Mouse (Mus musculus) adrenal gland, postnatal 10 days (tissue): ENCODE data around the gene Erlin1. TPM values are rescaled to one million over a fixed set of nuclear protein-coding genes. Genes with fewer than 3 reads are reported as not detected.

Experiments
- DNase-seq: peaks from one replicate; pipeline ENCODE4 v3.0.0; 2021; ENCODE audit warnings: mixed read lengths
- total RNA-seq, 2 experiments: library from RNA; stranded (reverse); gene quantifications; 2 replicates each; pipeline ENCODE4 v1.2.3; 2021

Erlin1 gene
- total RNA-seq, 2 experiments from 2014 or later = 19.3 to 20.0 TPM

GRCm38 (mm10) chr19:43998802-43999527 lies 70.6 kb downstream of the Erlin1 start:
- DNase-seq = no peak

GRCm38 (mm10) chr19:43998101-43998500 lies 71.5 kb downstream of the Erlin1 start:
- no peak for DNase-seq

- DNase-seq = no peak
Measured at GRCm38 (mm10) chr19:43995427-43995826, 74.2 kb downstream of the Erlin1 start.

- DNase-seq = no peak
Measured at GRCm38 (mm10) chr19:43992464-43992863, 77.1 kb downstream of the Erlin1 start.

- DNase-seq = no peak
Measured at GRCm38 (mm10) chr19:43990362-43990761, 79.2 kb downstream of the Erlin1 start.

GRCm38 (mm10) chr19:43986069-43986794 lies 83.4 kb downstream of the Erlin1 start, which contains the start of gene Cpn1:
TSS of gene Cpn1 (minus strand) at chr19:43986556.
- DNase-seq = peak; percentile 16

Other genes starting within 250 kb of the Erlin1 start
- gene Dnmbp, start 129.6 kb downstream of the Erlin1 start, total RNA-seq = 10 to 100 TPM; 13.9 to 19.0 TPM
- gene Cpn1, start 83.2 kb downstream of the Erlin1 start, total RNA-seq = 10 to 100 TPM; 18.5 to 45.6 TPM
- 10 to 100 TPM; 15.8 to 32.2 TPM for gene Cyp2c23, start 40.6 kb downstream of the Erlin1 start, total RNA-seq
- gene Chuk, start 37.7 kb upstream of the Erlin1 start, total RNA-seq = 10 to 100 TPM; 48.6 to 52.9 TPM
- 10 to 100 TPM; 22.9 to 23.8 TPM for gene Cwf19l1, start 66.1 kb upstream of the Erlin1 start, total RNA-seq
- 10 to 100 TPM; 29.1 to 30.1 TPM for gene Bloc1s2, start 76.7 kb upstream of the Erlin1 start, total RNA-seq
- gene Pkd2l1, start 122.7 kb upstream of the Erlin1 start, total RNA-seq = not detected
- under 1 TPM in 1 of 2 experiments, not detected in 1; 0.21 TPM for gene Scd3, start 133.5 kb upstream of the Erlin1 start, total RNA-seq
- gene Scd2, start 223.9 kb upstream of the Erlin1 start, total RNA-seq = 100 to 1,000 TPM; 226 to 239 TPM